Mouse (Mus musculus): Measurements from ENCODE around the gene Gdpd2.

Gdpd2 gene

DNA sequence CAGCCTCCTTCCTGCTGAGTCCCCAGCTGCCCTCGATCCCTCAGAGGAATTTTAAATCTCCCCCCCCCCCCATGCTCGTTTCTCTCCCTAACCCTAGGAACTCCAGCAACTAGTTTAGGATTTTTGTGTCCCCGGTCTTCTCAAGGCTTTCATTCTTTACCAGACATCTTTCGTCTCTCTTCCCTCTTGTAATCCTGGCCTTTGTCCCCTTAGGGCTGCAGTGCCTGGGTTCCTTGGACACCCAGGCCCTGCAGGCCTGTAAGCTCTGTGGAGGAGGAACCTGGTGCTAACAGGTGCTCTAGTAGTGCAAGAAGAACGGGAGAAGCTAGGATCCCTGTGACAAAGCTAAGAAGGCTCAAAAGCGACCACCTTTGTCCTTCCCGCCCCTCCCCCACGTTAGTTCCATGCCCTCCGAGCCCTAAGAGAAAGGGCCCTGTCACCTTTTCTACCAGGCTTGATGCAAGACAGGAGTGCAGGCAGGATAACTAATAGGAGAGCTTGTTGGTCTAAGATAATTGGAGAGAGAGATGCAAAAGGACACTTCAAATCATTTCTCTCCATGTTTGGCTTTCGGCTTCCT, 48.1 kb downstream of the Gdpd2 start:
- DNase-seq (ENCODE audit: low read depth): no peak

DNA sequence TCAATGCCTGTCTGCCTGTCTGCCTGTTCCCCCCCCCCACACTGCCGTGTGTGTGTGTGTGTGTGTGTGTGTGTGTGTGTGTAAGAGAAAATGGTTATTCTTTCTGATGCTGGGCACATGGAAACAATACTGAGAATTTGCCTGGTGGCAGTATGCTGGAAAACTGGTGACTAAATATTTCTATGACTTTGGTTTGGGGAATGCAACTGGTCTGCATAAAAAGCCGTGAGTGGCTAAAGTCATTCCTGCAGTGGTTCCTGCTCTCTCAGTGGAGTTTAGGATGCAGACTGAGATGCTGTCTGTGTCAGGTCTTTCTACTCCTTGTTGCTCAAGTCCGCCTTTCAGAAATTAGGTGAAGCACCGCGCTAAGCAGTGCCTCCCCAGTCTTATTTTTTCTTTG, 48.7 kb downstream of the Gdpd2 start:
- no peak for DNase-seq (ENCODE audit: low read depth)

Measured in c-Kit-positive CD71-positive TER-119-negative erythroid progenitor cells, embryonic 14.5 days (primary cell).